ENCODE assay signal across 9 mouse cellular contexts in genomic region chr2:32689420-32689819, GRCm38 (mm10). TPM values are rescaled to one million over a fixed set of nuclear protein-coding genes. Genes with fewer than 3 reads are reported as not detected.
DNase-seq lines count a peak whose midpoint lies in the region; ATAC-seq and TF ChIP-seq lines count a peak whose summit lies in the region.
"Had no signal": no experiment of that assay in that cellular context is flagged by ENCODE, and none has a peak within 500 bp of the region (broad histone marks: within the 10 kb centered on the region; RNA-seq: fewer than 3 reads in every experiment).

No protein-coding gene starts in this region.

- no peaks in the 10 kb centered on the region for H3K9me3 ChIP-seq in lung, postnatal 0 days (ENCODE audit: low read length)

- TF ChIP-seq EP300 in lung, postnatal 0 days (IDR thresholded peaks at IDR 0.05): peak; percentile 60

- peak; percentile 14; the same call in 1 of the 2 replicates for ATAC-seq in lung, postnatal 0 days

- 0 out of 2 replicates have a peak, but pooled peaks cover 10% of the 10 kb centered on the region for H3K4me1 ChIP-seq in lung, postnatal 0 days (ENCODE audit: insufficient read depth, low read depth, low read length)

- no peaks in the 10 kb centered on the region for H3K27me3 ChIP-seq in lung, postnatal 0 days (replicated peaks; ENCODE audit: insufficient read depth, low read length)

- 0 out of 2 replicates have a peak, but pooled peaks cover 3% of the 10 kb centered on the region for H3K36me3 ChIP-seq in lung, postnatal 0 days (ENCODE audit: insufficient read depth, low read length)

- no peak overlapping the region for H3K4me3 ChIP-seq in lung, postnatal 0 days (ENCODE audit: low read depth, low read length)

- no peak overlapping the region for H3K27ac ChIP-seq in lung, postnatal 0 days (ENCODE audit: low read length)

- 27% methylated on average over 5 of the region's 5 CpGs for WGBS in large intestine, adult 2 months
- WGBS in lung, postnatal 0 days: 22% methylated on average over 5 of the region's 5 CpGs

- peak; percentile 96 for DNase-seq in CD4-positive, CD25-positive, alpha-beta regulatory T cell, adult 2 months (ENCODE audit: low read depth, low spot score)
- DNase-seq in ZHBTc4 (ENCODE audit: low read depth, low spot score): peak; percentile 94
- peak; percentile 91 to 93 for DNase-seq in cerebellum, postnatal 36 days
- peak; percentile 84 to 90 for DNase-seq in gastrocnemius, postnatal 4 days (ENCODE audit: low spot score in 2 of 2)
- peak; percentile 80 for DNase-seq in large intestine, adult 2 months (ENCODE audit: low read depth, low spot score)
- DNase-seq in lung, postnatal 0 days (ENCODE audit: low spot score): peak; percentile 93
- DNase-seq in right cerebral cortex, postnatal 14 days: peak; percentile 94
- peak; percentile 95 for DNase-seq in urinary bladder, postnatal 25 days (ENCODE audit: low spot score)

- TF ChIP-seq CTCF in lung, postnatal 0 days (IDR thresholded peaks at IDR 0.05): peak; percentile 100

- no peak overlapping the region for H3K9ac ChIP-seq in lung, postnatal 0 days (replicated peaks; ENCODE audit: low read depth)

- no peak overlapping the region for H3K4me2 ChIP-seq in lung, postnatal 0 days (replicated peaks; ENCODE audit: low read depth, low read length)

RNA-seq across cellular contexts. Expression of gene Fpgs, which starts 14.5 kb away (rescaled TPM):
- 10 to 100 TPM; 18.7 to 22.4 TPM for total RNA-seq in gastrocnemius, postnatal 4 days (2021)
- 31.5 TPM in 2 replicates for polyA plus RNA-seq in large intestine, adult 2 months (2012; rRNA removed)
- 12.6 and 15.6 TPM in 2 replicates for polyA plus RNA-seq in lung, postnatal 0 days (2015; fragmentation: Nextera tagmentation; extraction: Ambion mirVana)

RNA-seq across cellular contexts. Expression of gene Cdk9, which starts 23.5 kb away (rescaled TPM):
- 10 to 100 TPM; 49.3 to 55.2 TPM for total RNA-seq in gastrocnemius, postnatal 4 days (2021)
- polyA plus RNA-seq in large intestine, adult 2 months (2012; rRNA removed): 93.8 and 96.5 TPM in 2 replicates
- 62.8 and 68.7 TPM in 2 replicates for polyA plus RNA-seq in lung, postnatal 0 days (2015; fragmentation: Nextera tagmentation; extraction: Ambion mirVana)

RNA-seq across cellular contexts. Expression of gene Sh2d3c, which starts 31.4 kb away (rescaled TPM):
- 10 to 100 TPM; 18.4 TPM for total RNA-seq in gastrocnemius, postnatal 4 days (2021)
- polyA plus RNA-seq in large intestine, adult 2 months (2012; rRNA removed): 8.4 and 14.2 TPM in 2 replicates
- polyA plus RNA-seq in lung, postnatal 0 days (2015; fragmentation: Nextera tagmentation; extraction: Ambion mirVana): 51.8 and 53.5 TPM in 2 replicates

RNA-seq across cellular contexts. Expression of gene Eng, which starts 43.0 kb away (rescaled TPM):
- 10 to 100 TPM; 55.3 to 60.1 TPM for total RNA-seq in gastrocnemius, postnatal 4 days (2021)
- polyA plus RNA-seq in large intestine, adult 2 months (2012; rRNA removed): 34.5 and 40.7 TPM in 2 replicates
- 118 and 130 TPM in 2 replicates for polyA plus RNA-seq in lung, postnatal 0 days (2015; fragmentation: Nextera tagmentation; extraction: Ambion mirVana)

RNA-seq across cellular contexts. Expression of gene 6330409D20Rik, which starts 51.4 kb away (rescaled TPM):
- not detected for total RNA-seq in gastrocnemius, postnatal 4 days (2021)
- 0.14 TPM in 1 of 2 replicates, not detected in the other for polyA plus RNA-seq in large intestine, adult 2 months (2012; rRNA removed)
- polyA plus RNA-seq in lung, postnatal 0 days (2015; fragmentation: Nextera tagmentation; extraction: Ambion mirVana): 0.30 TPM in 2 replicates
- polyA plus RNA-seq: liver, embryonic 16.5 days had no signal
